Mouse (Mus musculus) olfactory bulb, adult 2 months (tissue): ENCODE measurements at regions not wholly inside any gene's neighbourhood (a gene's known extent, or its start where the extent isn't known, plus 50 kb on each side); places are given as distances from the start of the nearest gene placed in this dataset.

ENCODE experiments used
- H3K27ac ChIP-seq: fragments of 200-500 bp; 2 replicates; pipeline ENCODE4 v1.5.1; 2012; ENCODE audit warnings: low read depth, low read length; ENCODE audit not compliant: insufficient read depth
- H3K4me1 ChIP-seq: fragments of 200-500 bp; 2 replicates; pipeline ENCODE4 v1.6.1; 2012; ENCODE audit warnings: low read length; ENCODE audit not compliant: control insufficient read depth, insufficient read depth
- H3K4me3 ChIP-seq: fragments of 200-500 bp; 2 replicates; pipeline ENCODE4 v1.5.1; 2012; ENCODE audit warnings: mild to moderate bottlenecking, low read depth, low read length, moderate library complexity; ENCODE audit not compliant: insufficient read depth
- CTCF ChIP-seq: fragments of 200-500 bp; IDR thresholded peaks from 2 replicates; pipeline ENCODE4 v1.5.1; 2012; ENCODE audit warnings: low read depth, mild to moderate bottlenecking, low read length, moderate library complexity; ENCODE audit not compliant: insufficient read depth
- POLR2A ChIP-seq: fragments of 200-500 bp; IDR thresholded peaks from 2 replicates; pipeline ENCODE4 v1.6.1; 2012; ENCODE audit warnings: mild to moderate bottlenecking, low read depth, low read length, moderate library complexity; ENCODE audit not compliant: insufficient read depth
- WGBS: fragments of 180-500 bp; shearing (Covaris S2); methylation state at CpG from one replicate; pipeline ENCODE4 v1.1.7; 2018; 5-methylcytosine and 5-hydroxymethylcytosine counted together

- TF ChIP-seq CTCF (no peak), POLR2A (no peak)
- H3K27ac ChIP-seq = no peak overlapping the region
- WGBS = 94% methylated on average over 6 of the region's 6 CpGs
Observed at GRCm38 (mm10) chr4:33705722-33706121, 218.7 kb upstream of the Cnr1 start.

GRCm38 (mm10) chr4:33706785-33707184 is 217.6 kb upstream of the Cnr1 start:
- 71% methylated on average over 10 of the region's 10 CpGs for WGBS
- no peaks in the 10 kb centered on the region for H3K4me1 ChIP-seq
- no peak for TF ChIP-seq POLR2A
- TF ChIP-seq CTCF = no peak

More at GRCm38 (mm10) chr4:33705722-33706121, 218.7 kb upstream of the Cnr1 start:
- Histone ChIP-seq H3K4me1 (no peaks in the 10 kb centered on the region), H3K4me3 (no peak overlapping the region)

GRCm38 (mm10) chr4:33716475-33717117 is 207.8 kb upstream of the Cnr1 start:
- Histone ChIP-seq H3K4me3 (no peak overlapping the region), H3K27ac (no peak overlapping the region), H3K4me1 (peaks cover 6% of the 10 kb centered on the region; the same call in 1 of the 2 replicates)
- 30% methylated on average over 20 of the region's 20 CpGs for WGBS
- TF ChIP-seq POLR2A = no peak
- TF ChIP-seq CTCF = no peak

More at GRCm38 (mm10) chr4:33706785-33707184, 217.6 kb upstream of the Cnr1 start:
- no peak overlapping the region for H3K27ac ChIP-seq
- no peak overlapping the region for H3K4me3 ChIP-seq

- no peak overlapping the region for H3K4me3 ChIP-seq
- no peak overlapping the region for H3K27ac ChIP-seq
- WGBS = 94% methylated on average over 10 of the region's 10 CpGs
- H3K4me1 ChIP-seq = peaks cover 6% of the 10 kb centered on the region; the same call in 1 of the 2 replicates
- no peak for TF ChIP-seq CTCF
Observed at GRCm38 (mm10) chr4:33720972-33721371, 203.4 kb upstream of the Cnr1 start.

GRCm38 (mm10) chr4:33721971-33722370 is 202.4 kb upstream of the Cnr1 start:
- Histone ChIP-seq H3K4me1 (0 out of 2 replicates have a peak, but pooled peaks cover under 1% of the 10 kb centered on the region), H3K4me3 (no peak overlapping the region), H3K27ac (no peak overlapping the region)
- TF ChIP-seq CTCF = no peak
- TF ChIP-seq POLR2A = no peak
- 89% methylated on average over 4 of the region's 4 CpGs for WGBS

- 79% methylated on average over 4 of the region's 4 CpGs for WGBS
- Histone ChIP-seq H3K4me1 (peaks cover 10% of the 10 kb centered on the region; the same call in 1 of the 2 replicates), H3K27ac (no peak overlapping the region), H3K4me3 (no peak overlapping the region)
- no peak for TF ChIP-seq POLR2A
- no peak for TF ChIP-seq CTCF
Observed at GRCm38 (mm10) chr4:33731837-33732236, 192.6 kb upstream of the Cnr1 start.

GRCm38 (mm10) chr4:33734923-33735322 is 189.5 kb upstream of the Cnr1 start:
- peaks cover 10% of the 10 kb centered on the region; the same call in 1 of the 2 replicates for H3K4me1 ChIP-seq
- H3K4me3 ChIP-seq = no peak overlapping the region
- H3K27ac ChIP-seq = peak overlapping the region; percentile 53
- TF ChIP-seq CTCF (no peak), POLR2A (no peak)
- 44% methylated on average over 8 of the region's 8 CpGs for WGBS

- WGBS = 43% methylated on average over 3 of the region's 3 CpGs
- H3K4me3 ChIP-seq = no peak overlapping the region
- TF ChIP-seq POLR2A (no peak), CTCF (no peak)
- peaks cover 10% of the 10 kb centered on the region; the same call in 1 of the 2 replicates for H3K4me1 ChIP-seq
- peak overlapping the region; percentile 53; the same call in 1 of the 2 replicates for H3K27ac ChIP-seq
Observed at GRCm38 (mm10) chr4:33735442-33735966, 188.9 kb upstream of the Cnr1 start.

- H3K4me3 ChIP-seq = no peak overlapping the region
- TF ChIP-seq CTCF = no peak
- no peak for TF ChIP-seq POLR2A
- whole genome bisulfite sequencing = 44% methylated on average over 9 of the region's 9 CpGs
- H3K4me1 ChIP-seq = peaks cover 14% of the 10 kb centered on the region
- peak overlapping the region; percentile 46; the same call in 1 of the 2 replicates for H3K27ac ChIP-seq
Observed at GRCm38 (mm10) chr4:33736061-33736701, 188.2 kb upstream of the Cnr1 start.
